Mouse (Mus musculus) G1E (cell line): Measurements from ENCODE around the gene Ntsr1.

Experiments
- CTCF ChIP-seq: IDR thresholded peaks from 2 replicates; pipeline ENCODE4 v1.5.1; 2012; ENCODE audit warnings: low read depth, low read length, inconsistent platforms, mixed read lengths
- GATA1 ChIP-seq: IDR thresholded peaks from 2 replicates; pipeline ENCODE4 v1.6.1; 2012; ENCODE audit warnings: borderline replicate concordance, low read length, inconsistent platforms, mixed read lengths
- GATA2 ChIP-seq: IDR thresholded peaks from 2 replicates; pipeline ENCODE4 v1.6.1; 2012; ENCODE audit warnings: low read depth, low read length, inconsistent platforms, borderline replicate concordance
- TAL1 ChIP-seq: conservative IDR thresholded peaks from 2 replicates; pipeline ENCODE4 v1.6.1; 2012; ENCODE audit warnings: low read depth, low read length, inconsistent platforms, mixed read lengths

DNA sequence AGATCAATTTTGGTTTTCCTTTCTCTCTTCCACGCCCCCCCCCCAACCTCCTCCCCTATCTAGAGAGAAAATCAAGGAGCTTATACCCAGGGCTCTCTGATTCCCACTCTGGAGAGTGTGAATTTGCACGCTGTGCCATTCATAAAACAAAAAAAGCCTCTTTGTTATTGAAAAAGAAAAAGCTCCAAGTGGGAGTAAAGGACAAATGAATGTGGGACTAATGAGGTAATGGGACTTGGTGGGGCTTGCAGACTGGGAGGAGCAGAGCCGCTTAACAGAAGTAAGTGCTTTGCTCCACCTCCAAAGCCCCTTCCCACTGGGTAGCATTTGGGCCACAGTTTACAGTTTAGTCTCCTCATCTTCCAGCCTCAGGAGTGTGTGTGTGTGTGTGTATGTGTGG is 30.8 kb downstream of the Ntsr1 start:
- TF ChIP-seq CTCF (no peak), GATA1 (no peak), TAL1 (no peak), GATA2 (no peak)
